Mouse (Mus musculus): ENCODE data around the gene Gm26938. TPM values are rescaled to one million over a fixed set of nuclear protein-coding genes. Genes with fewer than 3 reads are reported as not detected.

Gm26938 gene
- not detected in 2 replicates for polyA plus RNA-seq (2011; ENCODE audit: insufficient read depth, insufficient read length, low read depth, missing spikeins)

GRCm38 (mm10) chr5:139826357-139827055, at the start of gene Gm26938, which contains the start of gene Psmg3:
TSS of gene Gm26938 (minus strand) at chr5:139826407.
TSS of gene Psmg3 (minus strand) at chr5:139826885.
- no peak for TF ChIP-seq CTCF (IDR thresholded peaks at IDR 0.05; ENCODE audit: low read depth, low read length)
- peak; percentile 71; the same call in 1 of the 2 replicates for TF ChIP-seq EP300 (IDR thresholded peaks at IDR 0.05; ENCODE audit: insufficient read depth, low read depth, low read length)
- TF ChIP-seq POLR2A (IDR thresholded peaks at IDR 0.05; ENCODE audit: insufficient read depth, low read length) = peak; percentile 12

GRCm38 (mm10) chr5:139871526-139871925, 45.3 kb upstream of the Gm26938 start:
- no peak overlapping the region for H3K9ac ChIP-seq (ENCODE audit: low read depth, poor library complexity, severe bottlenecking)
- H3K36me3 ChIP-seq (ENCODE audit: control insufficient read depth, insufficient read depth, low read length, poor library complexity, severe bottlenecking) = no peaks in the 10 kb centered on the region
- no peak overlapping the region for H3K27ac ChIP-seq (ENCODE audit: insufficient read depth, low read length)
- TF ChIP-seq EP300 (IDR thresholded peaks at IDR 0.05; ENCODE audit: insufficient read depth, low read depth, low read length) = no peak
- TF ChIP-seq POLR2A (IDR thresholded peaks at IDR 0.05; ENCODE audit: insufficient read depth, low read length) = no peak
- no peak for TF ChIP-seq CTCF (IDR thresholded peaks at IDR 0.05; ENCODE audit: low read depth, low read length)
- H3K4me1 ChIP-seq (ENCODE audit: control insufficient read depth, insufficient read depth, low read length) = peaks cover 3% of the 10 kb centered on the region
- no peaks in the 10 kb centered on the region for H3K9me3 ChIP-seq (replicated peaks; ENCODE audit: control insufficient read depth, insufficient read depth, low read length, poor library complexity, severe bottlenecking)
- H3K4me3 ChIP-seq (ENCODE audit: low read depth, low read length) = no peak overlapping the region
- no peaks in the 10 kb centered on the region for H3K27me3 ChIP-seq (ENCODE audit: control insufficient read depth, insufficient read depth, low read length, poor library complexity, severe bottlenecking)

More at GRCm38 (mm10) chr5:139826357-139827055, at the start of gene Gm26938, which contains the start of gene Psmg3:
- Histone ChIP-seq H3K4me3 (ENCODE audit: low read depth, low read length) (peak within 1 kb of the TSS; percentile 92), H3K36me3 (ENCODE audit: control insufficient read depth, insufficient read depth, low read length, poor library complexity, severe bottlenecking) (no peaks in the 10 kb centered on the region; the same call in 1 of the 2 replicates), H3K27me3 (ENCODE audit: control insufficient read depth, insufficient read depth, low read length, poor library complexity, severe bottlenecking) (no peaks in the 10 kb centered on the region), H3K4me1 (ENCODE audit: control insufficient read depth, insufficient read depth, low read length) (no peaks in the 10 kb centered on the region), H3K9me3 (replicated peaks; ENCODE audit: control insufficient read depth, insufficient read depth, low read length, poor library complexity, severe bottlenecking) (no peaks in the 10 kb centered on the region), H3K27ac (ENCODE audit: insufficient read depth, low read length) (no peak within 1 kb of the TSS), H3K9ac (ENCODE audit: low read depth, poor library complexity, severe bottlenecking) (peak within 1 kb of the TSS; percentile 51)

- no peak overlapping the region for H3K4me3 ChIP-seq (ENCODE audit: low read depth, low read length)
- no peaks in the 10 kb centered on the region for H3K27me3 ChIP-seq (ENCODE audit: control insufficient read depth, insufficient read depth, low read length, poor library complexity, severe bottlenecking)
- H3K27ac ChIP-seq (ENCODE audit: insufficient read depth, low read length) = no peak overlapping the region
- no peaks in the 10 kb centered on the region for H3K9me3 ChIP-seq (replicated peaks; ENCODE audit: control insufficient read depth, insufficient read depth, low read length, poor library complexity, severe bottlenecking)
- no peak overlapping the region for H3K9ac ChIP-seq (ENCODE audit: low read depth, poor library complexity, severe bottlenecking)
- peaks cover 3% of the 10 kb centered on the region for H3K4me1 ChIP-seq (ENCODE audit: control insufficient read depth, insufficient read depth, low read length)
- TF ChIP-seq POLR2A (IDR thresholded peaks at IDR 0.05; ENCODE audit: insufficient read depth, low read length) (no peak), EP300 (IDR thresholded peaks at IDR 0.05; ENCODE audit: insufficient read depth, low read depth, low read length) (no peak), CTCF (IDR thresholded peaks at IDR 0.05; ENCODE audit: low read depth, low read length) (no peak)
- no peaks in the 10 kb centered on the region for H3K36me3 ChIP-seq (ENCODE audit: control insufficient read depth, insufficient read depth, low read length, poor library complexity, severe bottlenecking)
Measured at GRCm38 (mm10) chr5:139870886-139871285, 44.7 kb upstream of the Gm26938 start.

- Histone ChIP-seq H3K4me1 (ENCODE audit: control insufficient read depth, insufficient read depth, low read length) (no peaks in the 10 kb centered on the region), H3K9me3 (replicated peaks; ENCODE audit: control insufficient read depth, insufficient read depth, low read length, poor library complexity, severe bottlenecking) (no peaks in the 10 kb centered on the region), H3K27me3 (ENCODE audit: control insufficient read depth, insufficient read depth, low read length, poor library complexity, severe bottlenecking) (no peaks in the 10 kb centered on the region), H3K9ac (ENCODE audit: low read depth, poor library complexity, severe bottlenecking) (no peak overlapping the region), H3K4me3 (ENCODE audit: low read depth, low read length) (no peak overlapping the region), H3K36me3 (ENCODE audit: control insufficient read depth, insufficient read depth, low read length, poor library complexity, severe bottlenecking) (no peaks in the 10 kb centered on the region), H3K27ac (ENCODE audit: insufficient read depth, low read length) (no peak overlapping the region)
- TF ChIP-seq CTCF (IDR thresholded peaks at IDR 0.05; ENCODE audit: low read depth, low read length) = no peak
- TF ChIP-seq EP300 (IDR thresholded peaks at IDR 0.05; ENCODE audit: insufficient read depth, low read depth, low read length) = no peak
- TF ChIP-seq POLR2A (IDR thresholded peaks at IDR 0.05; ENCODE audit: insufficient read depth, low read length) = no peak
Measured at GRCm38 (mm10) chr5:139862759-139863158, 36.6 kb upstream of the Gm26938 start.

GRCm38 (mm10) chr5:139860328-139861104, 34.3 kb upstream of the Gm26938 start:
- H3K4me1 ChIP-seq (ENCODE audit: control insufficient read depth, insufficient read depth, low read length) = no peaks in the 10 kb centered on the region
- H3K9ac ChIP-seq (ENCODE audit: low read depth, poor library complexity, severe bottlenecking) = no peak overlapping the region
- no peaks in the 10 kb centered on the region for H3K27me3 ChIP-seq (ENCODE audit: control insufficient read depth, insufficient read depth, low read length, poor library complexity, severe bottlenecking)
- no peak overlapping the region for H3K27ac ChIP-seq (ENCODE audit: insufficient read depth, low read length)
- H3K9me3 ChIP-seq (replicated peaks; ENCODE audit: control insufficient read depth, insufficient read depth, low read length, poor library complexity, severe bottlenecking) = no peaks in the 10 kb centered on the region
- TF ChIP-seq POLR2A (IDR thresholded peaks at IDR 0.05; ENCODE audit: insufficient read depth, low read length) (no peak), CTCF (IDR thresholded peaks at IDR 0.05; ENCODE audit: low read depth, low read length) (no peak), EP300 (IDR thresholded peaks at IDR 0.05; ENCODE audit: insufficient read depth, low read depth, low read length) (no peak)
- no peak overlapping the region for H3K4me3 ChIP-seq (ENCODE audit: low read depth, low read length)
- no peaks in the 10 kb centered on the region for H3K36me3 ChIP-seq (ENCODE audit: control insufficient read depth, insufficient read depth, low read length, poor library complexity, severe bottlenecking)
